Mouse (Mus musculus) liver, embryonic 12.5 days (tissue): Measurements from ENCODE around the gene Sorl1. TPM values are rescaled to one million over a fixed set of nuclear protein-coding genes. Genes with fewer than 3 reads are reported as not detected.
"Not testable (repeated sequence)": the region's sequence is repeated elsewhere in the genome, so short reads cannot be mapped to it uniquely, and the experiment has no call there.

ENCODE experiments used
- ATAC-seq: fragments of 200-750 bp; cut with Nextera tagmentation; 2 replicates; pipeline ENCODE4 v1.8.0; 2017; ENCODE audit warnings: moderate number of reproducible peaks, mild to moderate bottlenecking, moderate library complexity
- H3K27ac ChIP-seq: fragments of 300-500 bp; sonication (generic); 2 replicates; pipeline ENCODE4 v1.5.1; 2016; ENCODE audit warnings: mild to moderate bottlenecking
- H3K27me3 ChIP-seq: fragments of 300-500 bp; sonication (generic); replicated peaks from 2 replicates; pipeline ENCODE4 v1.6.1; 2016; ENCODE audit warnings: mild to moderate bottlenecking, moderate library complexity
- H3K36me3 ChIP-seq: fragments of 300-500 bp; sonication (generic); 2 replicates; pipeline ENCODE4 v1.6.1; 2016; ENCODE audit warnings: mild to moderate bottlenecking, moderate library complexity
- H3K4me1 ChIP-seq: fragments of 300-500 bp; sonication (generic); 2 replicates; pipeline ENCODE4 v1.6.1; 2016
- H3K4me2 ChIP-seq: fragments of 300-500 bp; sonication (generic); 2 replicates; pipeline ENCODE4 v1.6.1; 2016; ENCODE audit warnings: mild to moderate bottlenecking, moderate library complexity
- H3K4me3 ChIP-seq: fragments of 300-500 bp; sonication (generic); 2 replicates; pipeline ENCODE4 v1.5.1; 2016; ENCODE audit warnings: mild to moderate bottlenecking, moderate library complexity
- H3K9ac ChIP-seq: fragments of 300-500 bp; sonication (generic); 2 replicates; pipeline ENCODE4 v1.6.1; 2016; ENCODE audit warnings: mild to moderate bottlenecking, moderate library complexity
- H3K9me3 ChIP-seq: fragments of 300-500 bp; sonication (generic); replicated peaks from 2 replicates; pipeline ENCODE4 v1.6.1; 2016; ENCODE audit warnings: mild to moderate bottlenecking, moderate library complexity
- WGBS: fragments of 180-500 bp; shearing (Covaris S2); methylation state at CpG from one replicate; pipeline ENCODE4 v1.1.7; 2016; ENCODE audit not compliant: insufficient replicate concordance; 5-methylcytosine and 5-hydroxymethylcytosine counted together
- polyA plus RNA-seq: library from polyadenylated mRNA; unstranded; fragments of >200 nt; fragmentation: Nextera tagmentation; extraction: Ambion mirVana; gene quantifications from 2 replicates; pipeline ENCODE4 v1.2.1, GENCODE M21; 2016

The Sorl1 gene
- polyA plus RNA-seq, 1 experiment from 2014 or later: 0.98 TPM

- not testable (repeated sequence) for H3K9me3 ChIP-seq, H3K27ac ChIP-seq, H3K36me3 ChIP-seq, H3K4me1 ChIP-seq, H3K4me2 ChIP-seq, H3K27me3 ChIP-seq, ATAC-seq, H3K9ac ChIP-seq, H3K4me3 ChIP-seq
- 79% methylated on average over 2 of the region's 2 CpGs for WGBS
Measured at GRCm38 (mm10) chr9:42059006-42059405, 65.1 kb downstream of the Sorl1 start.

GRCm38 (mm10) chr9:42056591-42056990, 67.5 kb downstream of the Sorl1 start:
- Histone ChIP-seq H3K4me1 (no peaks in the 10 kb centered on the region), H3K4me2 (no peak overlapping the region), H3K36me3 (no peaks in the 10 kb centered on the region), H3K9ac (no peak overlapping the region), H3K4me3 (no peak overlapping the region), H3K9me3 (no peaks in the 10 kb centered on the region), H3K27ac (no peak overlapping the region), H3K27me3 (no peaks in the 10 kb centered on the region)
- ATAC-seq: no peak
- whole genome bisulfite sequencing: 63% methylated on average over 5 of the region's 5 CpGs

GRCm38 (mm10) chr9:42055378-42055777, 68.7 kb downstream of the Sorl1 start:
- H3K9me3 ChIP-seq: no peaks in the 10 kb centered on the region
- WGBS: 72% methylated on average over 4 of the region's 4 CpGs
- no peaks in the 10 kb centered on the region for H3K36me3 ChIP-seq
- no peaks in the 10 kb centered on the region for H3K4me1 ChIP-seq
- H3K27ac ChIP-seq: no peak overlapping the region
- no peak overlapping the region for H3K4me3 ChIP-seq
- H3K4me2 ChIP-seq: no peak overlapping the region
- no peak for ATAC-seq
- H3K27me3 ChIP-seq: no peaks in the 10 kb centered on the region
- H3K9ac ChIP-seq: no peak overlapping the region

- Histone ChIP-seq H3K9ac (no peak overlapping the region), H3K9me3 (no peaks in the 10 kb centered on the region), H3K27me3 (no peaks in the 10 kb centered on the region), H3K4me3 (no peak overlapping the region), H3K27ac (no peak overlapping the region), H3K4me2 (no peak overlapping the region), H3K4me1 (no peaks in the 10 kb centered on the region), H3K36me3 (no peaks in the 10 kb centered on the region)
- 75% methylated on average over 20 of the region's 20 CpGs for WGBS
- ATAC-seq: 0 out of 2 replicates have a peak, but pooled peaks have one; percentile 32
Measured at GRCm38 (mm10) chr9:42054339-42055272, 69.5 kb downstream of the Sorl1 start.

- no peak for ATAC-seq
- no peak overlapping the region for H3K27ac ChIP-seq
- 74% methylated on average over 12 of the region's 12 CpGs for WGBS
Measured at GRCm38 (mm10) chr9:42053591-42054190, 70.4 kb downstream of the Sorl1 start.

GRCm38 (mm10) chr9:42052713-42053356, 71.3 kb downstream of the Sorl1 start:
- no peaks in the 10 kb centered on the region for H3K36me3 ChIP-seq
- no peaks in the 10 kb centered on the region for H3K4me1 ChIP-seq
- H3K27me3 ChIP-seq: no peaks in the 10 kb centered on the region
- no peak overlapping the region for H3K4me2 ChIP-seq
- H3K4me3 ChIP-seq: no peak overlapping the region
- no peak for ATAC-seq
- 55% methylated on average over 12 of the region's 12 CpGs for WGBS
- H3K9me3 ChIP-seq: no peaks in the 10 kb centered on the region
- H3K27ac ChIP-seq: no peak overlapping the region
- no peak overlapping the region for H3K9ac ChIP-seq

More at GRCm38 (mm10) chr9:42053591-42054190, 70.4 kb downstream of the Sorl1 start:
- no peaks in the 10 kb centered on the region for H3K36me3 ChIP-seq
- H3K4me3 ChIP-seq: no peak overlapping the region
- no peak overlapping the region for H3K9ac ChIP-seq
- no peaks in the 10 kb centered on the region for H3K4me1 ChIP-seq
- no peaks in the 10 kb centered on the region for H3K27me3 ChIP-seq
- no peak overlapping the region for H3K4me2 ChIP-seq
- H3K9me3 ChIP-seq: no peaks in the 10 kb centered on the region

- no peak overlapping the region for H3K27ac ChIP-seq
- 34% methylated on average over 2 of the region's 2 CpGs for WGBS
- H3K4me1 ChIP-seq: no peaks in the 10 kb centered on the region
- no peaks in the 10 kb centered on the region for H3K36me3 ChIP-seq
- H3K27me3 ChIP-seq: no peaks in the 10 kb centered on the region
- no peak for ATAC-seq
- no peak overlapping the region for H3K4me3 ChIP-seq
- no peak overlapping the region for H3K9ac ChIP-seq
- H3K9me3 ChIP-seq: no peaks in the 10 kb centered on the region
- no peak overlapping the region for H3K4me2 ChIP-seq
Measured at GRCm38 (mm10) chr9:42048542-42048941, 75.6 kb downstream of the Sorl1 start.

- no peak overlapping the region for H3K27ac ChIP-seq
- H3K4me2 ChIP-seq: no peak overlapping the region
- no peaks in the 10 kb centered on the region for H3K4me1 ChIP-seq
- H3K27me3 ChIP-seq: no peaks in the 10 kb centered on the region
- H3K9me3 ChIP-seq: no peaks in the 10 kb centered on the region
- H3K9ac ChIP-seq: no peak overlapping the region
- 59% methylated on average over 5 of the region's 5 CpGs for WGBS
- H3K4me3 ChIP-seq: no peak overlapping the region
- no peak for ATAC-seq
- H3K36me3 ChIP-seq: no peaks in the 10 kb centered on the region
Measured at GRCm38 (mm10) chr9:42047786-42048185, 76.3 kb downstream of the Sorl1 start.

- WGBS: 77% methylated on average over 11 of the region's 11 CpGs
- Histone ChIP-seq H3K4me1 (no peaks in the 10 kb centered on the region), H3K27ac (no peak overlapping the region), H3K9ac (no peak overlapping the region), H3K4me3 (no peak overlapping the region), H3K9me3 (no peaks in the 10 kb centered on the region), H3K36me3 (no peaks in the 10 kb centered on the region), H3K4me2 (no peak overlapping the region), H3K27me3 (no peaks in the 10 kb centered on the region)
- no peak for ATAC-seq
Measured at GRCm38 (mm10) chr9:42046248-42046647, 77.8 kb downstream of the Sorl1 start.

GRCm38 (mm10) chr9:42044651-42045050, 79.4 kb downstream of the Sorl1 start:
- no peaks in the 10 kb centered on the region for H3K36me3 ChIP-seq
- 83% methylated on average over 8 of the region's 8 CpGs for WGBS
- no peak overlapping the region for H3K4me2 ChIP-seq
- no peak overlapping the region for H3K9ac ChIP-seq
- no peaks in the 10 kb centered on the region for H3K4me1 ChIP-seq
- no peak overlapping the region for H3K27ac ChIP-seq
- no peak for ATAC-seq
- no peaks in the 10 kb centered on the region for H3K27me3 ChIP-seq
- H3K9me3 ChIP-seq: no peaks in the 10 kb centered on the region
- no peak overlapping the region for H3K4me3 ChIP-seq

GRCm38 (mm10) chr9:42043934-42044333, 80.2 kb downstream of the Sorl1 start:
- WGBS: 65% methylated on average over 8 of the region's 8 CpGs
- ATAC-seq: no peak
- H3K36me3 ChIP-seq: no peaks in the 10 kb centered on the region
- no peaks in the 10 kb centered on the region for H3K9me3 ChIP-seq
- H3K4me2 ChIP-seq: no peak overlapping the region
- no peak overlapping the region for H3K27ac ChIP-seq
- no peaks in the 10 kb centered on the region for H3K27me3 ChIP-seq
- H3K9ac ChIP-seq: no peak overlapping the region
- H3K4me3 ChIP-seq: no peak overlapping the region
- H3K4me1 ChIP-seq: no peaks in the 10 kb centered on the region
